Mouse (Mus musculus): ENCODE results near the gene Glp2r. TPM values are rescaled to one million over a fixed set of nuclear protein-coding genes. Genes with fewer than 3 reads are reported as not detected.
A peak's percentile ranks its signal among the peaks of the same experiment; 100 is the strongest.

Glp2r gene
- polyA plus RNA-seq, 1 experiment from 2014 or later = not detected

GRCm38 (mm10) chr11:67771691-67772090 is 738 bp upstream of the Glp2r start:
- Histone ChIP-seq H3K4me1 (replicated peaks; ENCODE audit: insufficient read depth, low read length) (no peaks in the 10 kb centered on the region), H3K36me3 (ENCODE audit: insufficient read depth, low read length) (no peaks in the 10 kb centered on the region), H3K9me3 (replicated peaks; ENCODE audit: low read length) (no peaks in the 10 kb centered on the region), H3K4me2 (ENCODE audit: low read length) (no peak overlapping the region), H3K9ac (ENCODE audit: low read depth, low read length) (no peak overlapping the region), H3K27me3 (ENCODE audit: insufficient read depth, low read length) (no peaks in the 10 kb centered on the region), H3K27ac (no peak overlapping the region), H3K4me3 (replicated peaks; ENCODE audit: low read depth, low read length) (no peak overlapping the region)
- ATAC-seq (replicated peaks; ENCODE audit: low FRiP score, low read depth) = no peak
- DNase-seq (ENCODE audit: low spot score) = no peak
- no peak for TF ChIP-seq CTCF (IDR thresholded peaks at IDR 0.05; ENCODE audit: low read depth)
- 94% methylated on average over 2 of the region's 2 CpGs for WGBS

DNA sequence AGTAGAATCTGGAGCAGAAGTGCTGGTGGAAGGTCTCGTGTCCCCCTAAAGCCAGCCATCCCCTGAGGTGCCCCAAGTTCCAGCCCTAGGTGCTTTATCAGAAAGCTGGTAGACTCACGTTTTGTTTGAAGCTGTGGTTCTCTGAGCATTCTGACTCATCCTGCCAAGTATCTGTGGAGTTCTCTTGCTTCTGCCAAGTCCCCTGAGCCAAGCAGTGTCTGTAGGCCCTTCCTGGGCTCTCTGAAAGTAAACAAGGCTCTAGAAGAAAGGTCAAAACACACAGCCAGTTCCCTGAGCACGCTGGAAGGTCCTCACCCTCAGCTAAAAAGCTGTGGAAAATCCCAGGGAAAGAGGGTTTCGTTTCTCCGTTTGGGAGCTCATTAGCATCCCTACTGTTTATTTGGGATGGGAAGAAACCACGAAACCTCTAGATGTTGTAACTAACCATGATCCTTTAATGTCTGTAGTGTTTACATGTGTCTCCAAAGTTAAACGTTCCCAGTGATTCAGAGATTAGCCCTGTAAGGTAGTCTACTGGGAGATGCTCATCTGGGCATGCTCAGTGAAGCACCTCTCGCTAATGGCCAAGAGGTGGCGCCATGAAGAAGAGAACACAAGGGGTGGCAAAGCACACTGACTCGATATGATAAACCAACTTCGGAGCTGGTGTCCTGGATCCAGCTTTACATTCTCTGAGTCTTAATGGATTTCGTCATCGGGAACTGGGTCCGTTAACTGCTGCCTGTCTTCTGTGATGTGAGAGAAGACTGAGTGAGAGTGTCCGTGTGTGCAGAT is 13.4 kb downstream of the Glp2r start:
- Histone ChIP-seq H3K27ac (no peak overlapping the region), H3K27me3 (ENCODE audit: insufficient read depth, low read length) (no peaks in the 10 kb centered on the region), H3K4me1 (replicated peaks; ENCODE audit: insufficient read depth, low read length) (no peaks in the 10 kb centered on the region), H3K9me3 (replicated peaks; ENCODE audit: low read length) (no peaks in the 10 kb centered on the region), H3K36me3 (ENCODE audit: insufficient read depth, low read length) (no peaks in the 10 kb centered on the region), H3K9ac (ENCODE audit: low read depth, low read length) (no peak overlapping the region), H3K4me2 (ENCODE audit: low read length) (no peak overlapping the region), H3K4me3 (replicated peaks; ENCODE audit: low read depth, low read length) (no peak overlapping the region)
- peak; percentile 36; the same call in 1 of the 2 replicates for TF ChIP-seq CTCF (IDR thresholded peaks at IDR 0.05; ENCODE audit: low read depth)
- DNase-seq (ENCODE audit: low spot score) (no peak), ATAC-seq (replicated peaks; ENCODE audit: low FRiP score, low read depth) (no peak)
- 70% methylated on average over 15 of the region's 15 CpGs for WGBS

GRCm38 (mm10) chr11:67756287-67756686 is 14.7 kb downstream of the Glp2r start:
- no peak overlapping the region for H3K4me2 ChIP-seq (ENCODE audit: low read length)
- no peak overlapping the region for H3K4me3 ChIP-seq (replicated peaks; ENCODE audit: low read depth, low read length)
- no peaks in the 10 kb centered on the region for H3K9me3 ChIP-seq (replicated peaks; ENCODE audit: low read length)
- H3K4me1 ChIP-seq (replicated peaks; ENCODE audit: insufficient read depth, low read length) = no peaks in the 10 kb centered on the region
- no peak overlapping the region for H3K27ac ChIP-seq
- no peaks in the 10 kb centered on the region for H3K27me3 ChIP-seq (ENCODE audit: insufficient read depth, low read length)
- DNase-seq (ENCODE audit: low spot score) (no peak), ATAC-seq (replicated peaks; ENCODE audit: low FRiP score, low read depth) (no peak)
- 100% methylated on average over 1 of the region's 1 CpGs for WGBS
- no peak overlapping the region for H3K9ac ChIP-seq (ENCODE audit: low read depth, low read length)
- no peaks in the 10 kb centered on the region for H3K36me3 ChIP-seq (ENCODE audit: insufficient read depth, low read length)
- no peak for TF ChIP-seq CTCF (IDR thresholded peaks at IDR 0.05; ENCODE audit: low read depth)

DNA sequence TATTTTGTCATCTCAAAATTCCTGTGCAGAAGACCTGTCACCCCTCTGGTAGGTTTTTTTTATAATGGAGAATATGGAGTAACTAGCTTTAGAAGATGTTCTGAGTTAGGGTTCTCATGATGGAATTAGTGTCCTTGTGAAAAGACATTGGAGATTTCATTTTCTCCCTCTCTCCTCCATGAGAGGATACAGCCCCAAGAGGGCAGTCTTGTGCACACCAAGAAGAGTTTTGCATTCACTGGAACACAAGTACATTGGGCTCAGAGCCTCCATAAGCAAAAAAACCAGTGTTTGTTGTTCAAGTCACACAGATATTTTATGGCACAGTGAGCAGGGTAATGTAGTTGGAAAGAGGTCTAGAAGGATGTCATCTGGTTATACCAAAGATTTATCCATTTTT is 29.4 kb downstream of the Glp2r start:
- no peak overlapping the region for H3K27ac ChIP-seq
- H3K4me3 ChIP-seq (replicated peaks; ENCODE audit: low read depth, low read length) = no peak overlapping the region
- ATAC-seq (replicated peaks; ENCODE audit: low FRiP score, low read depth) = no peak
- peak; percentile 21; the same call in 1 of the 2 replicates for TF ChIP-seq CTCF (IDR thresholded peaks at IDR 0.05; ENCODE audit: low read depth)
- no peak overlapping the region for H3K9ac ChIP-seq (ENCODE audit: low read depth, low read length)
- DNase-seq (ENCODE audit: low spot score) = no peak
- H3K27me3 ChIP-seq (ENCODE audit: insufficient read depth, low read length) = no peaks in the 10 kb centered on the region
- no peak overlapping the region for H3K4me2 ChIP-seq (ENCODE audit: low read length)
- H3K9me3 ChIP-seq (replicated peaks; ENCODE audit: low read length) = no peaks in the 10 kb centered on the region
- no peaks in the 10 kb centered on the region for H3K36me3 ChIP-seq (ENCODE audit: insufficient read depth, low read length)
- no peaks in the 10 kb centered on the region for H3K4me1 ChIP-seq (replicated peaks; ENCODE audit: insufficient read depth, low read length)

DNA sequence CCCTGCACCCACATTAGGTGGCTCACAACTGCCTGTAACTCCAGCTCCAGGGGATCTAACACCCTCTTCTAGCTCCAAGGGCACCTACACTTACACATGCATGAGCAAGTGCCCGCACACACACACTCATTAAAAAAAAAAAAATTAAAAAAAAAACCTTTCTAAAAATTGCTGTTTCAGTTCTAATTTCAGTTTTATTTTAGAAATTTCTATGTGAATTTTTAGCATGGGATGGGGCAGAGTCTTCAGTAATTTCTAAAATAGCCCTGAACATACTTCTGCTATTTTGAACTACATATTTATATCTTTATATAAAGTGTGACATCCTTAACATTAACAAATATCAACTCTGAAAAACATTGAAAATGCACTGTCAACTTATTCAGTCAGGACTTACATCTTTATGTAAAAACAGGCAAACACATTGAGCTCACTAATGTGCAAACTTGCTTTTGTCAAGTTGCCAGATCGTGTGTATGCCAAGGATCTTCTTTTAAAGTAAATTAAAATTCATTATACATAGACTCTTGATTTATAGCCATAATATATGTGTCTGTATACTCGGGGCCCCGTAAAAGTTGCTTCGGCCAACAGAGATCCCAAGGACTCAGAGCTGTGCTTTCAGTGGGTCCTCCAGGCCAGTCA is 32.0 kb downstream of the Glp2r start:
- no peak for ATAC-seq (replicated peaks; ENCODE audit: low FRiP score, low read depth)
- H3K27me3 ChIP-seq (ENCODE audit: insufficient read depth, low read length) = no peaks in the 10 kb centered on the region
- H3K4me1 ChIP-seq (replicated peaks; ENCODE audit: insufficient read depth, low read length) = no peaks in the 10 kb centered on the region
- no peak overlapping the region for H3K9ac ChIP-seq (ENCODE audit: low read depth, low read length)
- DNase-seq (ENCODE audit: low spot score) = no peak
- H3K36me3 ChIP-seq (ENCODE audit: insufficient read depth, low read length) = no peaks in the 10 kb centered on the region
- no peak overlapping the region for H3K4me3 ChIP-seq (replicated peaks; ENCODE audit: low read depth, low read length)
- H3K4me2 ChIP-seq (ENCODE audit: low read length) = no peak overlapping the region
- TF ChIP-seq CTCF (IDR thresholded peaks at IDR 0.05; ENCODE audit: low read depth) = no peak
- 57% methylated on average over 5 of the region's 5 CpGs for WGBS
- no peaks in the 10 kb centered on the region for H3K9me3 ChIP-seq (replicated peaks; ENCODE audit: low read length)
- H3K27ac ChIP-seq = no peak overlapping the region

DNA sequence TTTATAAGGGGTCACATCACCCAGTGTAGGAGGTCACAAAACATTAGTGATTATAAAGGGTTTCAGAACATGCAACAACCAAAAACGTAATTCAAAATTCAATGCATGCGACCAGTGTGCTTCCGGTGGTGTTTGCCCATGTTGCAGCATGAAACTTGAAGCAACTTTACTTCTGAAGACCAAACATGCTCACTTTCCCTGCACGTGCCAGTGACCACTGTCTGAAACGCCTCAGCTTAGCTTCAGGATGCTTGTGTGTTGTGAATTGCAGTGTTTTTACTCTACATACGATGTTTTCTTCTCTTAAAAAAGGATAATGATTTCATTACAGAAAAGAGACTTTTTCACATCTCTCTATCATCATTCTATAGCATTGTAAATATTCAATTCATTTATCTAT is 32.6 kb downstream of the Glp2r start:
- DNase-seq (ENCODE audit: low spot score) = no peak
- Histone ChIP-seq H3K9ac (ENCODE audit: low read depth, low read length) (no peak overlapping the region), H3K27ac (no peak overlapping the region), H3K9me3 (replicated peaks; ENCODE audit: low read length) (no peaks in the 10 kb centered on the region), H3K27me3 (ENCODE audit: insufficient read depth, low read length) (no peaks in the 10 kb centered on the region), H3K4me3 (replicated peaks; ENCODE audit: low read depth, low read length) (no peak overlapping the region), H3K4me2 (ENCODE audit: low read length) (no peak overlapping the region), H3K36me3 (ENCODE audit: insufficient read depth, low read length) (no peaks in the 10 kb centered on the region), H3K4me1 (replicated peaks; ENCODE audit: insufficient read depth, low read length) (no peaks in the 10 kb centered on the region)
- ATAC-seq (replicated peaks; ENCODE audit: low FRiP score, low read depth) = no peak
- 77% methylated on average over 6 of the region's 6 CpGs for WGBS
- TF ChIP-seq CTCF (IDR thresholded peaks at IDR 0.05; ENCODE audit: low read depth) = no peak

Data from kidney, postnatal 0 days (tissue).